Mouse (Mus musculus) liver, embryonic 14.5 days (tissue): Measurements from ENCODE around the gene Kiss1r.

ENCODE experiments used
- CTCF ChIP-seq: IDR thresholded peaks from 2 replicates; pipeline ENCODE4 v1.5.1; 2016; ENCODE audit warnings: antibody characterized with exemption, low read depth, control low read depth
- EP300 ChIP-seq: IDR thresholded peaks from 2 replicates; pipeline ENCODE4 v1.6.1; 2016; ENCODE audit warnings: antibody characterized with exemption, low read depth

DNA sequence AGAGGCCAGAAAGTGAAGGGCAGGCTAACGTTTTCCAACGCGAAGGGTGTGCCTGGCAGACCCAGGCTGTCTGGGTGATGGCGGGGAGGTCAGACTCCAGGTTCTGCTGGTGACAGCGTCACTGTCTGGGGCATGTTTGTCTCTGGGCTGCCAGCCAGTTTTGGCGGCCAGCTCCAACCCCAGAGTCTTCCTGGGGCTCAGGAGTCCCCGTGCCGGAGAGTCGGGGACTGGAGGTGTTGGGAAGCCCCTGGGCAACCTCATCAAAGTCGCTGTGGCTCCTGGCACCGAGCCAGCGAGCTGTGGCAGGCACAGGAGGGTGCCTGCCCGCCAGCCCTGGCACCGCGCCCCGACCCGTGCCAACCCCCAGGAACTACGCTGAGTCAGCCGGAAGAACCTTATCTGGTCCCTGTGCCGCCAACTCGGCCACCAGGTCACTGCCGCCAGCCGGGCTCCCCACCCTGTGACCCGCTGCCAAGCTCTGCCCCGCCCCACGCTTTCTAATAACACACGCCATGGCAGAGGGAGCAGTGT lies 20.2 kb downstream of the Kiss1r start:
- TF ChIP-seq CTCF (no peak), EP300 (no peak)
